Mouse (Mus musculus) cerebellum, adult 2 months (tissue): ENCODE measurements around the gene Cela3b.

Experiments
- CTCF ChIP-seq: fragments of 200-500 bp; IDR thresholded peaks from 2 replicates; pipeline ENCODE4 v1.5.1; 2011; ENCODE audit warnings: low read depth, mild to moderate bottlenecking, control low read depth, low read length, moderate library complexity, borderline replicate concordance; ENCODE audit not compliant: insufficient read depth
- POLR2A ChIP-seq: fragments of 200-500 bp; IDR thresholded peaks from 2 replicates; pipeline ENCODE4 v1.6.1; 2011; ENCODE audit warnings: low read length, control low read depth, borderline replicate concordance; ENCODE audit not compliant: insufficient read depth

- no peak for TF ChIP-seq CTCF
- no peak for TF ChIP-seq POLR2A
Observed at GRCm38 (mm10) chr4:137475271-137476050, 45.1 kb upstream of the Cela3b start.
